Mouse (Mus musculus) liver, postnatal 0 days (tissue): ENCODE measurements around the gene Rhebl1. TPM values are rescaled to one million over a fixed set of nuclear protein-coding genes. Genes with fewer than 3 reads are reported as not detected.
A peak's percentile ranks its signal among the peaks of the same experiment; 100 is the strongest.

ENCODE experiments used
- ATAC-seq: fragments of 200-750 bp; cut with Nextera tagmentation; 2 replicates; pipeline ENCODE4 v1.8.0; 2017; ENCODE audit warnings: mild to moderate bottlenecking, moderate library complexity
- DNase-seq: peaks from one replicate; pipeline ENCODE4 v3.0.0-alpha.2; 2016
- H3K27ac ChIP-seq: fragments of 300-500 bp; sonication (generic); 2 replicates; pipeline ENCODE4 v1.5.1; 2014; ENCODE audit warnings: antibody characterized with exemption, moderate library complexity, mild to moderate bottlenecking, low read depth
- H3K27me3 ChIP-seq: fragments of 300-500 bp; sonication (generic); 2 replicates; pipeline ENCODE4 v1.6.1; 2014; ENCODE audit warnings: low read length, control low read depth, mixed read lengths; ENCODE audit not compliant: insufficient read depth
- H3K36me3 ChIP-seq: fragments of 300-500 bp; sonication (generic); replicated peaks from 2 replicates; pipeline ENCODE4 v1.6.1; 2014; ENCODE audit warnings: mild to moderate bottlenecking, control low read depth, low read length, moderate library complexity, mixed read lengths; ENCODE audit not compliant: insufficient read depth
- H3K4me1 ChIP-seq: fragments of 300-500 bp; sonication (generic); 2 replicates; pipeline ENCODE4 v1.6.1; 2014; ENCODE audit warnings: antibody characterized with exemption, mild to moderate bottlenecking, control low read depth; ENCODE audit not compliant: insufficient read depth
- H3K4me2 ChIP-seq: fragments of 300-500 bp; sonication (generic); 2 replicates; pipeline ENCODE4 v1.6.1; 2014; ENCODE audit warnings: low read depth, mild to moderate bottlenecking, low read length, moderate library complexity, mixed read lengths
- H3K4me3 ChIP-seq: fragments of 300-500 bp; sonication (generic); 2 replicates; pipeline ENCODE4 v1.5.1; 2014; ENCODE audit warnings: low read depth, low read length
- H3K9ac ChIP-seq: fragments of 300-500 bp; sonication (generic); replicated peaks from 2 replicates; pipeline ENCODE4 v1.6.1; 2014; ENCODE audit warnings: mild to moderate bottlenecking, moderate library complexity
- H3K9me3 ChIP-seq: fragments of 300-500 bp; sonication (generic); 2 replicates; pipeline ENCODE4 v1.6.1; 2016; ENCODE audit warnings: mild to moderate bottlenecking, control low read depth, low read length, mixed read lengths
- CTCF ChIP-seq: sonication (generic); IDR thresholded peaks from 2 replicates; pipeline ENCODE4 v1.5.1; 2016; ENCODE audit warnings: antibody characterized with exemption, low read depth
- EP300 ChIP-seq: IDR thresholded peaks from 2 replicates; pipeline ENCODE4 v1.6.1; 2016; ENCODE audit warnings: antibody characterized with exemption, low read depth, mild to moderate bottlenecking
- WGBS: fragments of 180-500 bp; shearing (Covaris S2); extraction: QIAGEN DNeasy Blood & Tissue Kit; methylation state at CpG from one replicate; pipeline ENCODE4 v1.1.7; 2014; ENCODE audit not compliant: insufficient replicate concordance; 5-methylcytosine and 5-hydroxymethylcytosine counted together
- polyA plus RNA-seq: library from polyadenylated mRNA; unstranded; fragments of >200 nt; fragmentation: Nextera tagmentation; extraction: Ambion mirVana; gene quantifications from 2 replicates; pipeline ENCODE4 v1.2.1, GENCODE M21; 2015

Rhebl1 gene
- polyA plus RNA-seq, 1 experiment from 2014 or later, result 1.4 TPM

- WGBS, result 14% methylated on average over 6 of the region's 6 CpGs
- H3K27ac ChIP-seq, result no peak overlapping the region
- H3K36me3 ChIP-seq, result no peaks in the 10 kb centered on the region
- ATAC-seq (peak; percentile 83), DNase-seq (peak; percentile 51)
- TF ChIP-seq EP300, result no peak
- TF ChIP-seq CTCF, result peak; percentile 96
- H3K9ac ChIP-seq, result no peak overlapping the region
- peaks cover 45% of the 10 kb centered on the region for H3K27me3 ChIP-seq
- no peak overlapping the region for H3K4me3 ChIP-seq
- H3K4me2 ChIP-seq, result no peak overlapping the region
- H3K9me3 ChIP-seq, result no peaks in the 10 kb centered on the region
- peaks cover 27% of the 10 kb centered on the region for H3K4me1 ChIP-seq
These were observed 2.3 kb downstream of the Rhebl1 start for GRCm38 (mm10) chr15:98891907-98892606.

DNA sequence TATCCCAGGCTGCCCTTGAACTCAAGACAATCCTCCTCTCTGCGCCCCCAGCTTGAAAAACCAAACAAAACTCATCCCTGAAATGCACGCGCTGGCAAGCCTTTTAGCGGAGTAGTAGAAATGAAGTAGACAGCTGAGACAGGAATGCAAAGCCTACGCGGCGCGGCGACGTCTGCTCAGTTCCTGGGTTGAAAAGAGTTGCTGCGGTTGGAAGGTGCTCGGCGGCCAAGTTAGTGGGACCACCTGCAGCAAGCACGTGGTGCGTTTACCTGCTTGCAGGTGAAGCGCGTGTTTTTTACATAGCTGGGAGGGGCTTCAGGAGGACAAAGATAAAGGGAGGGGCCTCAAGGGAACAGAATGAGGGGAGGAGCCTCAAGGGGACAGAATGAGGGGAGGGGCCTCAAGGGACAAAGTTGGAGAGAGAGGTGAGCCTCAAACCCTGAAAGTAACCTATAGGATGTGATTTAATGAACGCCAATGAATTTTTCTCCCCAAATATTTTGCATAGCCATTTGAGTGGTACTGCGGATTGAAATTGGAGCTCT lies 3.1 kb downstream of the Rhebl1 start:
- peaks cover 25% of the 10 kb centered on the region for H3K4me1 ChIP-seq
- H3K36me3 ChIP-seq, result no peaks in the 10 kb centered on the region
- no peak overlapping the region for H3K4me3 ChIP-seq
- H3K9ac ChIP-seq, result no peak overlapping the region
- ATAC-seq, result no peak
- H3K27ac ChIP-seq, result no peak overlapping the region
- H3K27me3 ChIP-seq, result peaks cover 37% of the 10 kb centered on the region
- no peaks in the 10 kb centered on the region for H3K9me3 ChIP-seq
- H3K4me2 ChIP-seq, result peak overlapping the region; percentile 15; the same call in 1 of the 2 replicates
- no peak for DNase-seq
- WGBS, result 33% methylated on average over 19 of the region's 19 CpGs
- TF ChIP-seq CTCF (no peak), EP300 (no peak)

GRCm38 (mm10) chr15:98887526-98887925 lies 6.8 kb downstream of the Rhebl1 start:
- Histone ChIP-seq H3K36me3 (no peaks in the 10 kb centered on the region), H3K27ac (no peak overlapping the region), H3K9me3 (no peaks in the 10 kb centered on the region), H3K4me2 (no peak overlapping the region), H3K4me3 (no peak overlapping the region), H3K4me1 (no peaks in the 10 kb centered on the region), H3K9ac (no peak overlapping the region), H3K27me3 (no peaks in the 10 kb centered on the region; the same call in 1 of the 2 replicates)
- WGBS, result 80% methylated on average over 7 of the region's 7 CpGs
- ATAC-seq (no peak), DNase-seq (no peak)
- TF ChIP-seq CTCF (no peak), EP300 (no peak)

DNA sequence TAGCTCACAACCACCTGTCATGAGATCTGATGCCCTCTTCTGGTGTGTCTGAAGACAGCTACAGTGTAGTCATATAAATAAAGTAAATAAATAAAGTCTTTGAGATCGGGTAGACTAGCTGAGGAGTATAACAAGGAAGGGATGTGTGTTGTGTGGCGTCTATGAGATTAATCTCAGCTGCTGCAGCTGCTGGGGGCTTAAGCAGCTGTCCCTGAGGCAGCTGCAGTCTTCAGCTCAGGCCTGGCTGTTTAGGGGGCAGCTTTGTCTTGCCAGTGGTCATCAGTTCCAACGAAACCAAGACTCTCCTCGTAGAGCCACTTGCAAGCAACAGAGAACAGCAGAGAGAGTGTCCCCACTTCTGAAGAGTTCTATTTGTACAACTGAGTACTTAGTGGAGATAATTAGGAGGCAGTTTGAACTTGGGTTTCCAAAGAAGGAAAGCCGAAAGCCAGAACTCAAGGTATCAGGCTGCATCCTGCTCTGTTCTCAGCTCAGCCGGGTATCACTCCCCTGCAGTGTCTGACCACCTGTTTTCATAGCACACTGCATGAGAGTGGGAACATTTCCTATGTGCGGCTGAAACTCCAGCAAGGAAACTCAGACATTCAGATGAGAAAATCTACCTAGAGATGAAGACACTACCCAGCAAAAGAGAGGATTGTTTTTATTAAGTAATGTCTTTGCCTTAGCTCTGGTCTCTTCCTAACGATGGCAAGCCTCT lies 7.5 kb downstream of the Rhebl1 start:
- ATAC-seq (no peak), DNase-seq (no peak)
- H3K9ac ChIP-seq, result no peak overlapping the region
- no peaks in the 10 kb centered on the region for H3K27me3 ChIP-seq
- H3K27ac ChIP-seq, result no peak overlapping the region
- H3K4me1 ChIP-seq, result no peaks in the 10 kb centered on the region
- H3K9me3 ChIP-seq, result no peaks in the 10 kb centered on the region
- no peak overlapping the region for H3K4me3 ChIP-seq
- no peak for TF ChIP-seq CTCF
- H3K4me2 ChIP-seq, result no peak overlapping the region
- no peaks in the 10 kb centered on the region for H3K36me3 ChIP-seq
- 70% methylated on average over 8 of the region's 8 CpGs for WGBS

DNA sequence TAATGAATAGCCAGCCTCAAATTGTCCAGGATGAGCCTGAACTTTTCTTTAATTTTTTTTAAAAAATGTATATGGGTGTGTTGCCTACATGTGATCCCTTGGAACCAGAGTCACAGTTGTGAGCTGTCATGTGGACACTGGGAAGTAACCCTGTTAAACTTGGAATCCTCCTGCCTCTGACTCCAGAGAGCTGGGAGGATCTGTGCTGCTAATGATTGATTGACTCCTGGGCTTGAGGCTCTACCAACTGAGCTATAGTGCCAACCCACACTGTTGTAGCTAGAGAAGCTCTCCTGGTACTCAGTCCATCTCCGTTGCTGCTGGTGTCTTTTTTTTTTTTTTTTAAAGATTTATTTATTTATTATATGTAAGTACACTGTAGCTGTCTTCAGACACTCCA lies 10.2 kb downstream of the Rhebl1 start:
- peaks cover 10% of the 10 kb centered on the region; the same call in 1 of the 2 replicates for H3K4me1 ChIP-seq
- H3K27me3 ChIP-seq, result no peaks in the 10 kb centered on the region
- TF ChIP-seq CTCF (no peak), EP300 (no peak)
- H3K4me2 ChIP-seq, result no peak overlapping the region
- H3K9me3 ChIP-seq, result no peaks in the 10 kb centered on the region
- no peaks in the 10 kb centered on the region for H3K36me3 ChIP-seq
- ATAC-seq (no peak), DNase-seq (no peak)
- H3K4me3 ChIP-seq, result no peak overlapping the region
- H3K9ac ChIP-seq, result no peak overlapping the region
- no peak overlapping the region for H3K27ac ChIP-seq
- 50% methylated on average over 1 of the region's 1 CpGs for WGBS

- Histone ChIP-seq H3K9ac (no peak overlapping the region), H3K4me3 (no peak overlapping the region), H3K4me1 (peaks cover 10% of the 10 kb centered on the region; the same call in 1 of the 2 replicates), H3K9me3 (no peaks in the 10 kb centered on the region), H3K36me3 (no peaks in the 10 kb centered on the region), H3K27ac (no peak overlapping the region), H3K4me2 (no peak overlapping the region), H3K27me3 (no peaks in the 10 kb centered on the region)
- ATAC-seq (no peak), DNase-seq (no peak)
- TF ChIP-seq CTCF (no peak), EP300 (no peak)
These were observed 10.7 kb downstream of the Rhebl1 start for GRCm38 (mm10) chr15:98883661-98884060.
